Mouse (Mus musculus) liver, embryonic 16.5 days (tissue): ENCODE measurements around the gene Gk2. TPM values are rescaled to one million over a fixed set of nuclear protein-coding genes. Genes with fewer than 3 reads are reported as not detected.

Experiments
- ATAC-seq: fragments of 200-750 bp; cut with Nextera tagmentation; 2 replicates; pipeline ENCODE4 v1.8.0; 2017; ENCODE audit warnings: low read depth, mild to moderate bottlenecking, moderate number of reproducible peaks, moderate library complexity
- H3K27ac ChIP-seq: fragments of 300-500 bp; sonication (generic); 2 replicates; pipeline ENCODE4 v1.5.1; 2014; ENCODE audit warnings: mild to moderate bottlenecking, low read length
- H3K27me3 ChIP-seq: fragments of 300-500 bp; sonication (generic); 2 replicates; pipeline ENCODE4 v1.6.1; 2014; ENCODE audit warnings: low read depth, low read length, mixed read lengths; ENCODE audit not compliant: control insufficient read depth, insufficient read depth
- H3K36me3 ChIP-seq: fragments of 300-500 bp; sonication (generic); 2 replicates; pipeline ENCODE4 v1.6.1; 2014; ENCODE audit warnings: mild to moderate bottlenecking; ENCODE audit not compliant: control insufficient read depth, insufficient read depth
- H3K4me1 ChIP-seq: fragments of 300-500 bp; sonication (generic); 2 replicates; pipeline ENCODE4 v1.6.1; 2014; ENCODE audit warnings: low read depth, low read length, mixed read lengths; ENCODE audit not compliant: control insufficient read depth
- H3K4me2 ChIP-seq: fragments of 300-500 bp; sonication (generic); 2 replicates; pipeline ENCODE4 v1.6.1; 2014; ENCODE audit warnings: low read depth, low read length, mixed read lengths
- H3K4me3 ChIP-seq: fragments of 300-500 bp; sonication (generic); 2 replicates; pipeline ENCODE4 v1.5.1; 2014; ENCODE audit warnings: low read depth, mild to moderate bottlenecking, low read length
- H3K9ac ChIP-seq: fragments of 300-500 bp; sonication (generic); 2 replicates; pipeline ENCODE4 v1.6.1; 2014; ENCODE audit warnings: low read depth, low read length
- H3K9me3 ChIP-seq: fragments of 300-500 bp; sonication (generic); replicated peaks from 2 replicates; pipeline ENCODE4 v1.6.1; 2016; ENCODE audit warnings: low read length; ENCODE audit not compliant: control insufficient read depth
- WGBS: fragments of 180-500 bp; shearing (Covaris S2); extraction: QIAGEN DNeasy Blood & Tissue Kit; methylation state at CpG from one replicate; pipeline ENCODE4 v1.1.7; 2014; ENCODE audit not compliant: insufficient replicate concordance; 5-methylcytosine and 5-hydroxymethylcytosine counted together
- polyA plus RNA-seq: library from polyadenylated mRNA; unstranded; fragments of >200 nt; fragmentation: Nextera tagmentation; extraction: Ambion mirVana; gene quantifications from 2 replicates; pipeline ENCODE4 v1.2.1, GENCODE M21; 2015

The Gk2 gene
- polyA plus RNA-seq: not detected in 2 replicates

- no peaks in the 10 kb centered on the region for H3K36me3 ChIP-seq
- no peak within 1 kb of the TSS for H3K9ac ChIP-seq
- no peak within 1 kb of the TSS for H3K4me2 ChIP-seq
- H3K27me3 ChIP-seq: no peaks in the 10 kb centered on the region
- no peak within 1 kb of the TSS for H3K4me3 ChIP-seq
- no peak for ATAC-seq
- H3K27ac ChIP-seq: no peak within 1 kb of the TSS
- H3K9me3 ChIP-seq: no peaks in the 10 kb centered on the region
- whole genome bisulfite sequencing: 73% methylated on average over 10 of the region's 10 CpGs
- H3K4me1 ChIP-seq: no peaks in the 10 kb centered on the region
Measured at GRCm38 (mm10) chr5:97456816-97457215, at the start of gene Gk2. Gk2 (minus strand) TSS chr5:97457021.

GRCm38 (mm10) chr5:97498041-97498440, 41.2 kb upstream of the Gk2 start:
- Histone ChIP-seq H3K27ac (no peak overlapping the region), H3K9ac (no peak overlapping the region), H3K36me3 (no peaks in the 10 kb centered on the region), H3K27me3 (no peaks in the 10 kb centered on the region), H3K4me2 (no peak overlapping the region), H3K4me1 (no peaks in the 10 kb centered on the region), H3K4me3 (no peak overlapping the region), H3K9me3 (no peaks in the 10 kb centered on the region)
- ATAC-seq: no peak

GRCm38 (mm10) chr5:97495488-97496092, 38.8 kb upstream of the Gk2 start:
- H3K4me3 ChIP-seq: no peak overlapping the region
- WGBS: 52% methylated on average over 5 of the region's 5 CpGs
- no peak for ATAC-seq
- no peak overlapping the region for H3K4me2 ChIP-seq
- no peaks in the 10 kb centered on the region for H3K27me3 ChIP-seq
- no peak overlapping the region for H3K27ac ChIP-seq
- no peaks in the 10 kb centered on the region for H3K4me1 ChIP-seq
- H3K9ac ChIP-seq: no peak overlapping the region
- no peaks in the 10 kb centered on the region for H3K36me3 ChIP-seq
- H3K9me3 ChIP-seq: no peaks in the 10 kb centered on the region

GRCm38 (mm10) chr5:97493421-97493820, 36.6 kb upstream of the Gk2 start:
- Histone ChIP-seq H3K4me1 (no peaks in the 10 kb centered on the region), H3K27me3 (no peaks in the 10 kb centered on the region), H3K4me3 (no peak overlapping the region), H3K9me3 (no peaks in the 10 kb centered on the region), H3K9ac (no peak overlapping the region), H3K4me2 (no peak overlapping the region), H3K27ac (no peak overlapping the region), H3K36me3 (no peaks in the 10 kb centered on the region)
- no peak for ATAC-seq
- WGBS: 69% methylated on average over 5 of the region's 5 CpGs

GRCm38 (mm10) chr5:97486141-97486540, 29.3 kb upstream of the Gk2 start:
- no peak overlapping the region for H3K4me3 ChIP-seq
- WGBS: 68% methylated on average over 5 of the region's 5 CpGs
- no peak for ATAC-seq
- H3K27me3 ChIP-seq: no peaks in the 10 kb centered on the region
- H3K9ac ChIP-seq: no peak overlapping the region
- H3K9me3 ChIP-seq: no peaks in the 10 kb centered on the region
- H3K4me2 ChIP-seq: no peak overlapping the region
- no peaks in the 10 kb centered on the region for H3K4me1 ChIP-seq
- H3K36me3 ChIP-seq: no peaks in the 10 kb centered on the region
- H3K27ac ChIP-seq: no peak overlapping the region

- WGBS: 23% methylated on average over 1 of the region's 1 CpGs
- H3K27me3 ChIP-seq: no peaks in the 10 kb centered on the region
- H3K4me3 ChIP-seq: no peak overlapping the region
- H3K4me1 ChIP-seq: no peaks in the 10 kb centered on the region
- no peak overlapping the region for H3K27ac ChIP-seq
- no peaks in the 10 kb centered on the region for H3K9me3 ChIP-seq
- no peak overlapping the region for H3K9ac ChIP-seq
- no peaks in the 10 kb centered on the region for H3K36me3 ChIP-seq
- no peak for ATAC-seq
- H3K4me2 ChIP-seq: no peak overlapping the region
Measured at GRCm38 (mm10) chr5:97479991-97480390, 23.2 kb upstream of the Gk2 start.

GRCm38 (mm10) chr5:97467246-97467645, 10.4 kb upstream of the Gk2 start:
- WGBS: 71% methylated on average over 7 of the region's 7 CpGs
- H3K4me3 ChIP-seq: no peak overlapping the region
- no peaks in the 10 kb centered on the region for H3K36me3 ChIP-seq
- ATAC-seq: no peak
- H3K27ac ChIP-seq: no peak overlapping the region
- H3K4me1 ChIP-seq: no peaks in the 10 kb centered on the region
- no peak overlapping the region for H3K4me2 ChIP-seq
- H3K27me3 ChIP-seq: no peaks in the 10 kb centered on the region
- no peaks in the 10 kb centered on the region for H3K9me3 ChIP-seq
- H3K9ac ChIP-seq: no peak overlapping the region

GRCm38 (mm10) chr5:97466430-97467158, 9.8 kb upstream of the Gk2 start:
- 63% methylated on average over 10 of the region's 10 CpGs for whole genome bisulfite sequencing
- Histone ChIP-seq H3K4me2 (no peak overlapping the region), H3K9ac (no peak overlapping the region), H3K36me3 (no peaks in the 10 kb centered on the region), H3K4me1 (no peaks in the 10 kb centered on the region), H3K4me3 (no peak overlapping the region), H3K9me3 (no peaks in the 10 kb centered on the region), H3K27me3 (no peaks in the 10 kb centered on the region), H3K27ac (no peak overlapping the region)
- no peak for ATAC-seq

GRCm38 (mm10) chr5:97465956-97466355, 9.1 kb upstream of the Gk2 start:
- no peak for ATAC-seq
- no peak overlapping the region for H3K4me3 ChIP-seq
- no peak overlapping the region for H3K4me2 ChIP-seq
- no peaks in the 10 kb centered on the region for H3K36me3 ChIP-seq
- WGBS: 60% methylated on average over 3 of the region's 3 CpGs
- no peak overlapping the region for H3K9ac ChIP-seq
- no peaks in the 10 kb centered on the region for H3K27me3 ChIP-seq
- H3K9me3 ChIP-seq: no peaks in the 10 kb centered on the region
- H3K27ac ChIP-seq: no peak overlapping the region
- no peaks in the 10 kb centered on the region for H3K4me1 ChIP-seq
